Mouse (Mus musculus) myocyte (in vitro differentiated cells): ENCODE measurements around the gene Celsr2.

Source experiments
- MAX ChIP-seq: IDR thresholded peaks from one replicate; pipeline ENCODE4 v1.6.1; 2011; ENCODE audit warnings: low read depth, mild to moderate bottlenecking, control low read depth
- MYOG ChIP-seq, 3 experiments: IDR thresholded peaks; one replicate each; pipeline ENCODE4 v1.6.1; 2011; ENCODE audit warnings: control low read depth in 2 of 3, low read depth in 2 of 3, mild to moderate bottlenecking in 2 of 3; ENCODE audit not compliant: insufficient read length in 2 of 3, control insufficient read depth in 1 of 3, insufficient read depth in 1 of 3
- POLR2A ChIP-seq: IDR thresholded peaks from one replicate; pipeline ENCODE4 v1.6.1; 2011; ENCODE audit warnings: low read depth, mild to moderate bottlenecking, control low read depth, moderate library complexity; ENCODE audit not compliant: insufficient read length
- REST ChIP-seq: IDR thresholded peaks from one replicate; pipeline ENCODE4 v1.6.1; 2011; ENCODE audit warnings: mild to moderate bottlenecking, control low read depth, moderate library complexity; ENCODE audit not compliant: insufficient read depth, insufficient read length

GRCm38 (mm10) chr3:108436380-108436714, 21.0 kb upstream of the Celsr2 start:
- TF ChIP-seq MAX, result no peak
- no peak for TF ChIP-seq POLR2A
- no peak for TF ChIP-seq MYOG (IDR thresholded peaks at IDR 0.05; ENCODE audit: control insufficient read depth in 1 of 3, insufficient read depth in 1 of 3, insufficient read length in 2 of 3, low read depth in 2 of 3)
- no peak for TF ChIP-seq REST
